Mouse (Mus musculus) hindbrain, embryonic 14.5 days (tissue): ENCODE data around the gene Clec14a. TPM values are rescaled to one million over a fixed set of nuclear protein-coding genes. Genes with fewer than 3 reads are reported as not detected.
"Not testable (repeated sequence)": the region's sequence is repeated elsewhere in the genome, so short reads cannot be mapped to it uniquely, and the experiment has no call there.

Experiments used
- ATAC-seq: fragments of 200-750 bp; cut with Nextera tagmentation; 2 replicates; pipeline ENCODE4 v1.8.0; 2017; ENCODE audit warnings: moderate number of reproducible peaks, mild to moderate bottlenecking, moderate TSS enrichment, moderate library complexity; ENCODE audit not compliant: low FRiP score
- DNase-seq: peaks from one replicate; pipeline ENCODE4 v3.0.0-alpha.2; 2015; ENCODE audit warnings: low spot score
- H3K27ac ChIP-seq: fragments of 300-500 bp; sonication (generic); 2 replicates; pipeline ENCODE4 v1.5.1; 2014; ENCODE audit warnings: mild to moderate bottlenecking, moderate library complexity
- H3K27me3 ChIP-seq: fragments of 300-500 bp; sonication (generic); 2 replicates; pipeline ENCODE4 v1.6.1; 2014; ENCODE audit warnings: mild to moderate bottlenecking, low read length, mixed read lengths; ENCODE audit not compliant: control insufficient read depth, insufficient read depth
- H3K36me3 ChIP-seq: fragments of 300-500 bp; sonication (generic); replicated peaks from 2 replicates; pipeline ENCODE4 v1.6.1; 2014; ENCODE audit not compliant: control insufficient read depth, insufficient read depth
- H3K4me1 ChIP-seq: fragments of 300-500 bp; sonication (generic); replicated peaks from 2 replicates; pipeline ENCODE4 v1.6.1; 2014; ENCODE audit warnings: antibody characterized with exemption, low read length, mixed read lengths; ENCODE audit not compliant: control insufficient read depth, insufficient read depth
- H3K4me2 ChIP-seq: fragments of 300-500 bp; sonication (generic); replicated peaks from 2 replicates; pipeline ENCODE4 v1.6.1; 2014; ENCODE audit warnings: mild to moderate bottlenecking, moderate library complexity
- H3K4me3 ChIP-seq: fragments of 300-500 bp; sonication (generic); replicated peaks from 2 replicates; pipeline ENCODE4 v1.5.1; 2014; ENCODE audit warnings: mild to moderate bottlenecking, low read length
- H3K9ac ChIP-seq: fragments of 300-500 bp; sonication (generic); 2 replicates; pipeline ENCODE4 v1.6.1; 2014
- H3K9me3 ChIP-seq: fragments of 300-500 bp; sonication (generic); 2 replicates; pipeline ENCODE4 v1.6.1; 2016; ENCODE audit warnings: low read length; ENCODE audit not compliant: control insufficient read depth
- WGBS: fragments of 180-500 bp; shearing (Covaris S2); extraction: QIAGEN DNeasy Blood & Tissue Kit; methylation state at CpG from one replicate; pipeline ENCODE4 v1.1.7; 2014; 5-methylcytosine and 5-hydroxymethylcytosine counted together
- polyA plus RNA-seq: library from polyadenylated mRNA; unstranded; fragments of >200 nt; fragmentation: Nextera tagmentation; extraction: Ambion mirVana; gene quantifications from 2 replicates; pipeline ENCODE4 v1.2.1, GENCODE M21; 2014

Gene Clec14a
- polyA plus RNA-seq: 7.9 and 9.3 TPM in 2 replicates

GRCm38 (mm10) chr12:58268563-58269501 lies at the start of gene Clec14a:
Gene Clec14a, minus strand, starts transcription at chr12:58269290.
- 9% methylated on average over 32 of the region's 32 CpGs for WGBS
- no peaks in the 10 kb centered on the region for H3K27me3 ChIP-seq
- H3K4me2 ChIP-seq: peak within 1 kb of the TSS; percentile 76
- ATAC-seq (peak; percentile 88), DNase-seq (no peak)
- H3K9ac ChIP-seq: peak within 1 kb of the TSS; percentile 48
- no peaks in the 10 kb centered on the region for H3K9me3 ChIP-seq
- H3K4me3 ChIP-seq: peak within 1 kb of the TSS; percentile 36
- peaks cover 12% of the 10 kb centered on the region; the same call in 1 of the 2 replicates for H3K4me1 ChIP-seq
- H3K36me3 ChIP-seq: no peaks in the 10 kb centered on the region
- peak within 1 kb of the TSS; percentile 55 for H3K27ac ChIP-seq

GRCm38 (mm10) chr12:58307835-58308234 lies 38.7 kb upstream of the Clec14a start:
- Histone ChIP-seq H3K4me2 (no peak overlapping the region), H3K27ac (no peak overlapping the region), H3K36me3 (no peaks in the 10 kb centered on the region), H3K4me3 (no peak overlapping the region), H3K9ac (no peak overlapping the region), H3K27me3 (no peaks in the 10 kb centered on the region), H3K4me1 (no peaks in the 10 kb centered on the region), H3K9me3 (no peaks in the 10 kb centered on the region)
- WGBS: 86% methylated on average over 2 of the region's 2 CpGs
- ATAC-seq (no peak), DNase-seq (no peak)

GRCm38 (mm10) chr12:58306402-58306801 lies 37.3 kb upstream of the Clec14a start:
- ATAC-seq, H3K4me1 ChIP-seq, H3K4me3 ChIP-seq, H3K9me3 ChIP-seq, H3K9ac ChIP-seq, H3K36me3 ChIP-seq, DNase-seq, H3K4me2 ChIP-seq, H3K27me3 ChIP-seq, H3K27ac ChIP-seq: not testable (repeated sequence)
- 81% methylated on average over 8 of the region's 8 CpGs for WGBS

- WGBS: 77% methylated on average over 2 of the region's 2 CpGs
- no peak for DNase-seq
- no peak overlapping the region for H3K4me2 ChIP-seq
- no peak for ATAC-seq
- no peaks in the 10 kb centered on the region for H3K36me3 ChIP-seq
- no peaks in the 10 kb centered on the region for H3K27me3 ChIP-seq
- no peaks in the 10 kb centered on the region for H3K9me3 ChIP-seq
- no peaks in the 10 kb centered on the region for H3K4me1 ChIP-seq
- H3K27ac ChIP-seq: no peak overlapping the region
- no peak overlapping the region for H3K4me3 ChIP-seq
- H3K9ac ChIP-seq: no peak overlapping the region
Observed at GRCm38 (mm10) chr12:58305567-58305966, 36.5 kb upstream of the Clec14a start.

GRCm38 (mm10) chr12:58296980-58297379 lies 27.9 kb upstream of the Clec14a start:
- ATAC-seq: no peak
- Histone ChIP-seq H3K9ac (no peak overlapping the region), H3K27me3 (no peaks in the 10 kb centered on the region), H3K4me2 (no peak overlapping the region), H3K4me1 (no peaks in the 10 kb centered on the region), H3K9me3 (no peaks in the 10 kb centered on the region), H3K36me3 (no peaks in the 10 kb centered on the region), H3K27ac (no peak overlapping the region), H3K4me3 (no peak overlapping the region)
- WGBS: 81% methylated on average over 6 of the region's 6 CpGs
- no peak for DNase-seq

- Histone ChIP-seq H3K4me2 (no peak overlapping the region), H3K9ac (no peak overlapping the region), H3K4me3 (no peak overlapping the region), H3K27ac (no peak overlapping the region), H3K27me3 (no peaks in the 10 kb centered on the region), H3K4me1 (no peaks in the 10 kb centered on the region), H3K9me3 (no peaks in the 10 kb centered on the region), H3K36me3 (no peaks in the 10 kb centered on the region)
- WGBS: 84% methylated on average over 3 of the region's 3 CpGs
- no peak for ATAC-seq
- no peak for DNase-seq
Observed at GRCm38 (mm10) chr12:58285912-58286311, 16.8 kb upstream of the Clec14a start.

- Histone ChIP-seq H3K27ac (no peak overlapping the region), H3K9me3 (no peaks in the 10 kb centered on the region), H3K9ac (no peak overlapping the region), H3K4me1 (peaks cover 12% of the 10 kb centered on the region; the same call in 1 of the 2 replicates), H3K4me2 (no peak overlapping the region), H3K36me3 (no peaks in the 10 kb centered on the region), H3K27me3 (no peaks in the 10 kb centered on the region), H3K4me3 (no peak overlapping the region)
- DNase-seq (no peak), ATAC-seq (no peak)
- WGBS: 82% methylated on average over 6 of the region's 6 CpGs
Observed at GRCm38 (mm10) chr12:58270520-58270919, 1.4 kb upstream of the Clec14a start.

- H3K36me3 ChIP-seq: no peaks in the 10 kb centered on the region
- peak overlapping the region; percentile 76 for H3K4me2 ChIP-seq
- no peak for ATAC-seq
- H3K27ac ChIP-seq: no peak overlapping the region
- WGBS: 84% methylated on average over 4 of the region's 4 CpGs
- H3K9me3 ChIP-seq: no peaks in the 10 kb centered on the region
- peaks cover 12% of the 10 kb centered on the region; the same call in 1 of the 2 replicates for H3K4me1 ChIP-seq
- no peak for DNase-seq
- H3K4me3 ChIP-seq: no peak overlapping the region
- no peak overlapping the region for H3K9ac ChIP-seq
- H3K27me3 ChIP-seq: no peaks in the 10 kb centered on the region
Observed at GRCm38 (mm10) chr12:58269505-58269904, 415 bp upstream of the Clec14a start.

- H3K9ac ChIP-seq: peak overlapping the region; percentile 48
- WGBS: 7% methylated on average over 15 of the region's 15 CpGs
- ATAC-seq: peak; percentile 71
- peaks cover 12% of the 10 kb centered on the region; the same call in 1 of the 2 replicates for H3K4me1 ChIP-seq
- no peaks in the 10 kb centered on the region for H3K36me3 ChIP-seq
- H3K27ac ChIP-seq: peak overlapping the region; percentile 55
- no peaks in the 10 kb centered on the region for H3K9me3 ChIP-seq
- DNase-seq: peak; percentile 44
- no peaks in the 10 kb centered on the region for H3K27me3 ChIP-seq
- peak overlapping the region; percentile 76 for H3K4me2 ChIP-seq
- H3K4me3 ChIP-seq: peak overlapping the region; percentile 36
Observed at GRCm38 (mm10) chr12:58268186-58268562, 916 bp downstream of the Clec14a start.
